Mouse (Mus musculus) megakaryocyte, embryonic 14.5 days (primary cell): ENCODE data around the gene Spata2l. TPM values are rescaled to one million over a fixed set of nuclear protein-coding genes. Genes with fewer than 3 reads are reported as not detected.
"Not testable (repeated sequence)": the region's sequence is repeated elsewhere in the genome, so short reads cannot be mapped to it uniquely, and the experiment has no call there.

ENCODE experiments used
- H3K27me3 ChIP-seq: replicated peaks from 2 replicates; pipeline ENCODE3; 2012; ENCODE audit warnings: inconsistent platforms
- H3K36me3 ChIP-seq: replicated peaks from 2 replicates; pipeline ENCODE3; 2012; ENCODE audit warnings: low read length, inconsistent platforms, mixed read lengths
- H3K4me1 ChIP-seq: 2 replicates; pipeline ENCODE4 v1.6.1; 2012; ENCODE audit warnings: inconsistent platforms
- H3K4me3 ChIP-seq: replicated peaks from 2 replicates; pipeline ENCODE3; 2012; ENCODE audit warnings: moderate library complexity, mild to moderate bottlenecking, inconsistent platforms
- H3K9me3 ChIP-seq: 2 replicates; pipeline ENCODE4 v1.6.1; 2012; ENCODE audit warnings: inconsistent platforms
- FLI1 ChIP-seq: IDR thresholded peaks from 2 replicates; pipeline ENCODE4 v1.6.1; 2012; ENCODE audit warnings: low read length, inconsistent platforms, mixed read lengths
- GATA1 ChIP-seq: IDR thresholded peaks from 3 replicates; pipeline ENCODE4 v1.6.1; 2012; ENCODE audit warnings: mixed read lengths, low read length, inconsistent platforms, borderline replicate concordance
- polyA plus RNA-seq: library from polyadenylated mRNA; stranded (reverse); fragments of >175 nt; gene quantifications from 2 replicates; pipeline ENCODE4 v1.2.3, GENCODE M21; 2012; ENCODE audit warnings: low replicate concordance; ENCODE audit not compliant: insufficient read depth

The Spata2l gene
- polyA plus RNA-seq, 1 experiment: 5.3 TPM

- no peak for TF ChIP-seq FLI1
- TF ChIP-seq GATA1: no peak
- Histone ChIP-seq H3K36me3 (peaks cover 59% of the 10 kb centered on the region), H3K4me1 (peaks cover 22% of the 10 kb centered on the region)
Observed at GRCm38 (mm10) chr8:123231742-123232141, 4.3 kb downstream of the Spata2l start.

GRCm38 (mm10) chr8:123230326-123230725 is 5.7 kb downstream of the Spata2l start:
- Histone ChIP-seq H3K27me3 (peaks cover 18% of the 10 kb centered on the region), H3K4me1 (peaks cover 18% of the 10 kb centered on the region), H3K36me3 (peaks cover 62% of the 10 kb centered on the region)
- not testable (repeated sequence) for H3K9me3 ChIP-seq, H3K4me3 ChIP-seq

More at GRCm38 (mm10) chr8:123231742-123232141, 4.3 kb downstream of the Spata2l start:
- Histone ChIP-seq H3K4me3 (no peak overlapping the region), H3K9me3 (no peaks in the 10 kb centered on the region), H3K27me3 (peaks cover 28% of the 10 kb centered on the region)

DNA sequence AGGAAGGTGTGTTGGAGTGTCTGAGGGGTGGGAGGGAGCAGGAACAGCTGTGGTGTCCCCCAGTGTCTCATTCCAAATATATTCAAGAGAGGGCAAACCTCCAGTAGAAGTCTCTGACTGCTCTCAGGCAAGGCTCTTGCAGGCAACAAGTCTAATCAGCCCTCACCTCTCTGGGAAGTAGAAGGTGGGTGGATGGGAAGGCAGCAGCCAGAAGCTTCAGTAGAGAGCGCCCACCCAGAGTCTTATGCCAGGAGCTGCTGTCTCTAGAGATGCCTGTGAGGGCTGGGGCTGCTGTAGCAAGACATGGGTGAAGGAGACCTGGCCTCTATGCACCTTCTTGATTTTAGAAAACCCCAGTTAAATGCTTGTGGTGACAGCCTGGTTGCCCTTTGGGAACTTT is 7.6 kb downstream of the Spata2l start:
- no peaks in the 10 kb centered on the region for H3K9me3 ChIP-seq
- H3K27me3 ChIP-seq: peaks cover 2% of the 10 kb centered on the region
- H3K36me3 ChIP-seq: peaks cover 54% of the 10 kb centered on the region
- H3K4me3 ChIP-seq: no peak overlapping the region
- TF ChIP-seq GATA1: no peak
- peaks cover 19% of the 10 kb centered on the region for H3K4me1 ChIP-seq

DNA sequence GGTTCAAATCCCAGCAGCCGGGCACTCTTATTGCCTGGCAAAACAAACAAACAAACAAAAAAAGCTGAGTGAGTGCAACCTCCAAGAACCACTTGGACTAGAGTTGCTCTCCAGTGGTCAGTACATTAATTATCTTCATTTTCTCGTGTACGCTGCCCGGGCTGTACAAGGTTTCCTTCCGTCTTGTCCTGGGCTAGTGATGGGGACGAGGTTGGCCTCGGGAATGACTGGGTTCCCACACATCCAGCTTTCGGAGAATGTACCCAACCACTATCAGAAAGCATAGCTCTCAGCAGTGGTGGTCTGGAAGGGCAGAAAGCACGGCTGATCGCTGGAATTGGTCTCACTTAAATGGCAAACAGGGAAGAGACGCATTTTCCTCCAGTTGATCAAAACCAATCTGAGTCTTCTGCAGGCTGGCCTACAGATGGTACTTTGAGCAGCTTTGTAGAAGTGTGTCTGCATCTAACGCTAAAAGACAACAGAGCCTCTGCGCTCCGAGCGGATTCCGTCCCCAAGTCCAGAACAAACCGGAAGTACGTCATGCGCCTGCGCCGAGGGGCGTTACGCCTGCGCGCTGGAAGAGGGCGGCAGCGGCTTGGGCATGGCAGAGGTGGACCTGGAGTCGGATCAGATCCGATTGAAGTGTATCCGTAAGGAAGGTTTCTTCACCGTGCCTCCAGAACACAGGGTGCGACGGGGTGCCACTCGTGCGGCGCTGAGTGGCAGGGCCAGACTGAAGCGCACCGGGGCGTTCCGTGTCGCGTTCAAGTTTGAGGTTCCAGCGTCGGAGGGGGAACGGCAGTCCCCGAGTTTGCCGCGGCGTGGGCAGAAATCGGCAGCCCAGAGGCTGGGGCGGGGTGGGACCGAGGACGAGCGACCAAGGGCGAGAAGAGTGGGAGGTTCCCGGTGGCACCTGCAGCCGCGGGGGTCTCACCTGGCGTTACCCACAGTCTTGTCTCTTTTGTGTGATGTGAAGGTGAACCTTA is 11.5 kb downstream of the Spata2l start, which contains the start of gene Cdk10:
Gene Cdk10 (plus strand): TSS at position 565 of the 989 bp plus-strand sequence.
- TF ChIP-seq FLI1: peak; percentile 88; the same call in 1 of the 2 replicates
- no peak for TF ChIP-seq GATA1
- Histone ChIP-seq H3K4me1 (peaks cover 22% of the 10 kb centered on the region), H3K27me3 (peaks cover 4% of the 10 kb centered on the region), H3K36me3 (peaks cover 31% of the 10 kb centered on the region), H3K9me3 (no peaks in the 10 kb centered on the region), H3K4me3 (peak within 1 kb of the TSS; percentile 98)

DNA sequence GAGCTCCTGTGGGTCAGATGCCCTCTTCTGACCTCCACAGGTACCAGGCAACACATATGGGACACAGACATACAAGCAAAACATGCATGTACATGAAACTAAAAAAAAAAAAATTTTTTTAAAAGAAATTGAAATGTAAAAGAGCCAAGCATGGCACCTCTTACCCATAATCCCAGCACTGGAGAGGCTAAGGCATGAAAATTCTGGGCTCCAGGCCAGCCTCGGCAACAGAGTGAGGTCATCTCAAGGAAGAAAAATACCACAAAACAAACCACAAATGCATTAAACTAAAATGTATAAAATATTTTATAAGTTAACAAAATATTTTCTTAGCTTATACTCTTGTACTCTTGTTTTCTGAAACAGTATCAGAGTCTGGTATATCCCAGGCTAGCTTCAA is 15.1 kb downstream of the Spata2l start:
- Histone ChIP-seq H3K36me3 (no peaks in the 10 kb centered on the region), H3K27me3 (peaks cover 23% of the 10 kb centered on the region), H3K4me3 (no peak overlapping the region), H3K4me1 (peaks cover 25% of the 10 kb centered on the region), H3K9me3 (no peaks in the 10 kb centered on the region)
- no peak for TF ChIP-seq FLI1
- TF ChIP-seq GATA1: no peak

DNA sequence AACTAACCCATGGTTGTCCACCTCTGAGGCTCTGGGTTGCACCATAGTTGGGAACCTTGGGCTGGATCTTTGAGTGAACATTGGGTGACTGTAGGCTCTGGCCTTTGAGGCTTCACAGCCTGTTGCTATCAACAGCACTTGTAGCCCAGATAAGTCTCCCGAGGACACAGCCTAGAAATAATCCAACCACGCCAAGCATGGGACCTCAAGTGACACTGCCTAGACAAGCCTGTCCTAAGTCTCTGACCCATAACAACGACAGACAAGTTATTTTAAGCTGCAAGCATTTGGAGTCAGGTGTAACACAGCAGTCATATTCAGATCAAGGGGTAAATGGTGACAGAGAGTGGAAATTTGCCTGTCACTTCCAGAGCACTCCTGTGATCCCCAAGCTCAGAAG is 20.6 kb downstream of the Spata2l start:
- H3K4me1 ChIP-seq: peaks cover 36% of the 10 kb centered on the region
- no peaks in the 10 kb centered on the region for H3K9me3 ChIP-seq
- peaks cover 7% of the 10 kb centered on the region for H3K36me3 ChIP-seq
- peaks cover 37% of the 10 kb centered on the region for H3K27me3 ChIP-seq
- no peak for TF ChIP-seq FLI1
- TF ChIP-seq GATA1: no peak
- H3K4me3 ChIP-seq: no peak overlapping the region

DNA sequence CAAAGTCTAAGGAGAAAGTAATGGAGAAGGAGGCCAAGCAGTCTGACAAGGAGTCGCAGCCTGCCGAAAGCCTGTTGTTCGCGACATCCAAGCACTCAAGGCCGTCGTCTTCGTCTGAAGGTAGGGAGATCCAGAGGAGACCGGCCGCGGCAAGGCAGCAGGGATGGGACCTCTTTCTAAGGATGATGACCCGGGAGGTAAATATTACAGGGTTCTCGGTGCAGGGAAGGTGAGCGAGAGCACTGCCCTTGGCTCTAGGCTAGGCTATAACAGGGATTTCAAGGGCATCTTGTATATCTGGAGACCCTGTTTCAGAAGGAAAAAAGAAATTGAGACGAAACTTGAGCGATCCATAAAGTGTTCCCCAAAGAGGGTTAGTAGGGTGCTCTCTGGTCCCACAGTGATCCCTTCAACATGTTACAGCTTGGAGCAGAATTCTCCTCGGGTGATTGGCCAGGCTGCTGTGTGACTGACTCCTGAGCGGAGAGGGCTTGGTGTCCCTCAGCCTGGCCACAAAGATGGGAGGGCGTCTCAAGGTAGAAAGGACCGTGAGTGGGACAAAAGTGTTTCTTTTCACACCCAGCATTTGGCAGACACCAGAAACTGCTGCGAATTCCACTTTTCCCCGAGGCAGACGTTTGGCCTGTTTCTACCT is 22.8 kb downstream of the Spata2l start:
- peak overlapping the region; percentile 96 for H3K4me3 ChIP-seq
- peaks cover 44% of the 10 kb centered on the region for H3K4me1 ChIP-seq
- H3K9me3 ChIP-seq: no peaks in the 10 kb centered on the region
- peaks cover 29% of the 10 kb centered on the region for H3K36me3 ChIP-seq
- H3K27me3 ChIP-seq: peaks cover 27% of the 10 kb centered on the region
- no peak for TF ChIP-seq GATA1
- no peak for TF ChIP-seq FLI1

- Histone ChIP-seq H3K4me1 (peaks cover 44% of the 10 kb centered on the region), H3K36me3 (peaks cover 36% of the 10 kb centered on the region), H3K27me3 (peaks cover 27% of the 10 kb centered on the region), H3K9me3 (no peaks in the 10 kb centered on the region), H3K4me3 (peak within 1 kb of the TSS; percentile 96)
- no peak for TF ChIP-seq GATA1
- peak; percentile 45; the same call in 1 of the 2 replicates for TF ChIP-seq FLI1
Observed at GRCm38 (mm10) chr8:123212321-123213117, 23.5 kb downstream of the Spata2l start, which contains the start of the genes Chmp1a and Spata33. Chmp1a (minus strand) TSS chr8:123212763. Spata33 (plus strand) TSS chr8:123212832.

DNA sequence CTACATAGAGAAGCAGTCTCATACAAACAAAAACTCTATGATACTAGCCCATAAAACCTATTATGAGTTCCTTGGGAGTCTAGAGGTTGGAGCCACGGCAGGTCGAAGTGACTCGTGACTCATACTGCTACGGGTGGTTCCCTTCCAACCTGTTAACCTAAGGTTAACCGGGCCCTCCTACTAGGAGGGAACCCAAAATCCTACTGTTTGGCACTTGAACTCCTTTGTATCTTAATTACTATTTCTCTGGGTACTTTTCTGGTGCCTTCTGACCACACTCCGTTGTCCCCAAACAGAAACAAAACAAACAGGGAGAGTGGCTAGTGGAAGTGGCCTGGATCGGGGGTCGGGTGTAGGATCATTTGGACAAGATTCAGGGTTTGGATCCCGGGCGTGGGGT is 24.2 kb downstream of the Spata2l start:
- H3K36me3 ChIP-seq: peaks cover 43% of the 10 kb centered on the region
- peak overlapping the region; percentile 96 for H3K4me3 ChIP-seq
- H3K9me3 ChIP-seq: no peaks in the 10 kb centered on the region
- peaks cover 39% of the 10 kb centered on the region for H3K4me1 ChIP-seq
- peaks cover 22% of the 10 kb centered on the region for H3K27me3 ChIP-seq
- TF ChIP-seq GATA1 (no peak), FLI1 (no peak)
